Mouse (Mus musculus): Measurements from ENCODE around the gene Bend5.

Gene Bend5

GRCm38 (mm10) chr4:111414818-111415488 is at the start of gene Bend5:
Gene Bend5, plus strand, starts transcription at chr4:111415006.
- DNase-seq = peak; percentile 2

- DNase-seq = no peak
Measured at GRCm38 (mm10) chr4:111367771-111368170, 47.0 kb upstream of the Bend5 start.

GRCm38 (mm10) chr4:111377159-111377558 is 37.6 kb upstream of the Bend5 start:
- DNase-seq = no peak

GRCm38 (mm10) chr4:111378071-111378470 is 36.7 kb upstream of the Bend5 start:
- DNase-seq = no peak

- DNase-seq = no peak
Measured at GRCm38 (mm10) chr4:111383101-111383500, 31.7 kb upstream of the Bend5 start.

- no peak for DNase-seq
Measured at GRCm38 (mm10) chr4:111390736-111391135, 24.1 kb upstream of the Bend5 start.

GRCm38 (mm10) chr4:111399784-111400183 is 15.0 kb upstream of the Bend5 start:
- no peak for DNase-seq

GRCm38 (mm10) chr4:111400676-111401075 is 14.1 kb upstream of the Bend5 start:
- DNase-seq = no peak

- no peak for DNase-seq
Measured at GRCm38 (mm10) chr4:111403243-111403642, 11.6 kb upstream of the Bend5 start.

- no peak for DNase-seq
Measured at GRCm38 (mm10) chr4:111410731-111411130, 4.1 kb upstream of the Bend5 start.

- DNase-seq = peak; percentile 3
Measured at GRCm38 (mm10) chr4:111414399-111414798, 407 bp upstream of the Bend5 start.

- DNase-seq = no peak
Measured at GRCm38 (mm10) chr4:111416126-111416525, 1.3 kb downstream of the Bend5 start.

- DNase-seq = no peak
Measured at GRCm38 (mm10) chr4:111416551-111416950, 1.7 kb downstream of the Bend5 start.

GRCm38 (mm10) chr4:111417716-111418115 is 2.9 kb downstream of the Bend5 start:
- no peak for DNase-seq

- no peak for DNase-seq
Measured at GRCm38 (mm10) chr4:111419476-111419875, 4.7 kb downstream of the Bend5 start.

- DNase-seq = no peak
Measured at GRCm38 (mm10) chr4:111420031-111420430, 5.2 kb downstream of the Bend5 start.

GRCm38 (mm10) chr4:111420955-111421354 is 6.1 kb downstream of the Bend5 start:
- DNase-seq = no peak

GRCm38 (mm10) chr4:111421785-111422184 is 7.0 kb downstream of the Bend5 start:
- DNase-seq = no peak

GRCm38 (mm10) chr4:111424371-111424950 is 9.7 kb downstream of the Bend5 start:
- no peak for DNase-seq

GRCm38 (mm10) chr4:111425170-111425569 is 10.4 kb downstream of the Bend5 start:
- no peak for DNase-seq

- DNase-seq = no peak
Measured at GRCm38 (mm10) chr4:111431186-111431585, 16.4 kb downstream of the Bend5 start.

- no peak for DNase-seq
Measured at GRCm38 (mm10) chr4:111432013-111432412, 17.2 kb downstream of the Bend5 start.

GRCm38 (mm10) chr4:111432417-111432816 is 17.6 kb downstream of the Bend5 start:
- DNase-seq = no peak

- DNase-seq = no peak
Measured at GRCm38 (mm10) chr4:111441709-111442108, 26.9 kb downstream of the Bend5 start.
